Mouse (Mus musculus) R1 (cell line): Measurements from ENCODE around the gene Yars.

Experiments
- DNase-seq: peaks from one replicate; pipeline ENCODE4 v3.0.0-alpha.2; 2018; ENCODE audit warnings: low read depth, low spot score

The Yars gene

GRCm38 (mm10) chr4:129227985-129228381 is 38.4 kb downstream of the Yars start:
- DNase-seq, result no peak

- DNase-seq, result peak; percentile 93
These were observed 41.4 kb downstream of the Yars start for GRCm38 (mm10) chr4:129230926-129231325.

DNA sequence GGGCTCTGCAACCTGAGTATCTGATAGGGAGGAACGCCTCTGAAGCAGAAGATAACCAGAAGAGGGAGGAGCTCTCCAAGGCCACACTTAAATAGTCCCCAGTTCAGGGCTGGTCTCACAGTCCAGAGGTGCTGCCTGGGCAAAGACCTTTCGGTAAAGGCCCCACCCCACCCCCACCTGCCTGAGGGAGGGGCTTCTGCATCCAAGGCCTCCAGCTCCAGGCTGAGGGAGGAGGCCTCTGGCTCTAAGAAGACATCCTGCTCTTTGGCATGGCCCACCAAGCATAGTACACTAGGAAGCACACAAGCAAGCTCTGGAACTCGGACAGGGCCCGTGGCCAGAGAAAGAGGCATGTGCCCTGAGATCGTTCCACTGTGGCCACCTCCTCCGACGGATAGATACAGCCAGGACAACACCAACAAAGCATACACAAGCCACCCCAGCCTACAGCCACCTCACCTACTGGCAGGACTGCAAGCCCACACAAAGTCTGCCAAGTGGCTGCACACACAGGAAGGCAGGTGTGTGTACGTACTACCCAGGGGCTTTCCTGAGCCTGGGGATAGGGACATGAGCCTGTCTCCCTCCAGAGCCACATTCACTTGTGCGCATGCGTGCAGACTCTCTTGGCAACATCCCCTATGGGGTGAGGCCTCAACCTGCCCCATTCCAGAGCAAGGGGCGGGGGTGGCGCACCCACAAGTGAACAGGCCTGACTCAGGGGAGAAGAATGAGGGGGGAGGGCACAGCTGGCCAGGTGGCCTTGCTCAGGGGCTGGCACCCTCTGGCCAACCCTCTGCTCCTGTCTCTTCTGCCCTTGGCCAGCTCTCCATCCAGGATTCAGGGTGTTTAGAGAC is 42.3 kb downstream of the Yars start:
- peak; percentile 98 for DNase-seq

GRCm38 (mm10) chr4:129232561-129233360 is 43.2 kb downstream of the Yars start:
- peak; percentile 67 for DNase-seq

GRCm38 (mm10) chr4:129234488-129234887 is 44.9 kb downstream of the Yars start:
- no peak for DNase-seq

DNA sequence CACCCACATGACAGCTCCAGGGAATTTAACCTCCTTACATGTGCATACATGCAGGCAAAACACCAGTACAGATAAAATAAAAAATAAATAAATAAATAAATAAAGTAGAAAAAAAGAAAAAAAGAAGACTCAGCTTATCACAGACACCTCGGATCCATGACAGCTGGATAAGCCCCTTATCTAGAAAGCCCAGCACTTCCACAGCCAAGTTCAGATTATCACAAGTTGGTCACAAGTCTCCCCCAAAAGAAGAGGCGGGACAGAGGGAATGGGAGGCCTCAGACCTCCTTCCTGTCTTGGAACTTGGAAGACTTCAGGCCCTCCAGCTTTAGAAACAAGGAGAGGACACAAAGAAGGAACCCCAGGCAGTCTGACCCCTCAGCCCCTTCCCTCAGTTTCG is 45.6 kb downstream of the Yars start:
- DNase-seq, result no peak

GRCm38 (mm10) chr4:129236236-129236813 is 46.8 kb downstream of the Yars start:
- peak; percentile 19 for DNase-seq

- peak; percentile 88 for DNase-seq
These were observed 48.4 kb downstream of the Yars start for GRCm38 (mm10) chr4:129237843-129238441.

GRCm38 (mm10) chr4:129238579-129239016 is 49.0 kb downstream of the Yars start:
- peak; percentile 59 for DNase-seq

DNA sequence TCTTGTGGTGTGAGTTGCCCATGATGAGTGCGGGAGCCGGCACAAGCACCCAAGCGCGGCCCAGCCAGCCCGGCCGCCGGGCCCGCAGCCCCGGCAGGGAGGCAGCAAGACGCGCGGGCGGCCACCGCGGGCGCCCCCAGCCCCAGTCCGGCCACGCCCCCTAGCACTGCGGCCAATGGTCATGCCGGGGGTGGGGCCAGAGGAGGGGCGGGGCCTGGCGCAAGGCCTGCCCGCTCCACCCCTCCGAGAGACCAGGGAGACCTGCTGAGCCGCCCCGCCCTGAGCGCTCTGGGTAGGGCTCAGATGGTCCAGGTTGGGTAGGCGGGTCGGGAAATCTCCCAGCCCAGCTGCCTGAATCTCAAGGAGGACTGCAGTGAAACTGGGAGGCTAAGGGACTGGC is 49.5 kb downstream of the Yars start:
- DNase-seq, result peak; percentile 94

GRCm38 (mm10) chr4:129241898-129242297 is 52.3 kb downstream of the Yars start:
- DNase-seq, result peak; percentile 17

DNA sequence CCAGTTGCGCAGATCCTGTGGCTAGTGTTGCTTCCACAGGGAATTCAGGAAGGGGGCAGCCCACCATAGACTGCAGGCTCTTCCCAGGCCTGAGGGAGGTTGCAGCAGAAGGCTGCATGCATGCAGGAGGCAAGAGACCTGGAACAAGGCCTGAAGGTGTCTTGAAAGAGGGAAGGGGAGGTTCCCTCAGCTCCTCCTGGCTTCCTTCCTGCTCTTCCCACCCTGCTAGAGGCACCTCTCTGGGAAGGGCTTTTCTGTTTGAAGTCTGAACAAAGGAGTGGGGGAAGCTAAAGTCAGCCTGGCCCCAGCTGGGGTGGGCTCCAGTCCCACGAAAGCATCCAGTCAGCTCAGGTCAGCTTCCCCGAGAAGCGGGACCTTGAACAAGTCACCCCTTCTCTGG is 52.8 kb downstream of the Yars start:
- peak; percentile 71 for DNase-seq

DNA sequence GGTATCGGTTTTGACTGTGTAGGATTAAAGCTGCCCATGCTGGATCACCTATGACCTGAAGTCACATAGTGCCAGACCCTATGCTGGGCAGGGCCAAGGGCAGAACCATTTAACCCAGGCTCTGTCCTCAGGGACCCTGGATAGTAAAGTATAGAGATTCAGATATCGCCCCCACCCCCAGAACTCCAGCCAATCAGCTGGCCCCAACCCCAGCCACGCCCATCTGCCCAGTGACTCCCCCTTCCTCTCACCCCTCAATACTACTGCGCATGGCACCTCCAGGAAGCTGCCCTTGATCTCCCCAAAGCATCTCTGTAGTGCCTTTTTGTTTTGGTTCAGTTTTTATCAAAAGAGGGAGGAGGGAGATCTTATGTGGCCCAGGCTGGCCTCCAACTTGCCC is 53.2 kb downstream of the Yars start:
- peak; percentile 80 for DNase-seq

DNA sequence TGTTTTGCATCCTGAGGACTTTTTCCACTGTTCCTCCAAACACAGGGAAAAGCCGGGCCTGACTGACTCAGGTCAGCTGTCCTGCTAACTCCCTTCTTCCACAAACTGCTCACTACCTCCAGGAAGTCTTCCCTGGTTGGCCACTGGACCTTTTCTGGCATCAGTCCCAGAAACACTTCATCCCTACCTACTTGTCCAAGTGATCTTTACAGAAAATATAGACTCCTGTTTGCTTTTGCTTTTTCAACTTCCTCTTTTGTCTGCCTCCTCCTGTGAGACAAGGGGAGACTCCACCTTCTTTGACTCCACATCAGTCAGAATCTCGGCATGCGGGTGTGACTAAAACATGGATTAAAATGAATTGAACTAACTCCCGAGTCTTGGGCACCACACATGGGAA is 55.2 kb downstream of the Yars start:
- DNase-seq, result no peak

GRCm38 (mm10) chr4:129246360-129247301 is 57.1 kb downstream of the Yars start:
- no peak for DNase-seq

GRCm38 (mm10) chr4:129247381-129248242 is 58.1 kb downstream of the Yars start:
- no peak for DNase-seq

DNA sequence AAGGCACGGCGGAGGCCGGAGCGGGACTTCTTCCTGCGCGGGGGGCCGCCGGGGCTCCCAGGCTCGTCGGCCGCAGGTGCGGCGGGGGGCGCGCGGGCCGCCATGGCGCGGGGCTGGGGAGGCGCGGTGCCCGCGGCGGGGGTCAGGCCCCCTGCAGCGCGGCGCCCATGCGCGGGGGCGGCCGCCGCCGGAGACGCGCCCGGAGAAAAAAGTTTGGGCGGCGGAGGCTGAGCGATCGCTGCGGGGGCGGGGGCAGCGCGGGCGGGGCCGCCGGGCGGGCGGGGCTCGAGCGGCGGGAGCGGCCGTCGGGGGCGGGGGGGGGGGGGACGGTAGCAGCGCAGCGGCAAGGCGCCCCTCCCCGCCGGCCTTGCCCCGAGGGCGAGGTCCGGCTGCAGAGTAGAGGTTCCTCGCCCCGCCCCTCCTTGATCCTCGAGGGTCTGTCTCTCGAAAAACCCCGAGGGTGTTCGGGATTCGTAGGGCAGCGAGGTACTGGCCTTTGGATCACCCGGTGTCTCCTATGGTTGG is 58.7 kb downstream of the Yars start:
- peak; percentile 53 for DNase-seq

- no peak for DNase-seq
These were observed 59.7 kb downstream of the Yars start for GRCm38 (mm10) chr4:129249288-129249687.

- peak; percentile 46 for DNase-seq
These were observed 61.4 kb downstream of the Yars start for GRCm38 (mm10) chr4:129250759-129251481.
